Mouse (Mus musculus) brain, embryonic 18.5 days (tissue): ENCODE measurements around the gene Tnpo1.
"Not testable (repeated sequence)": the region's sequence is repeated elsewhere in the genome, so short reads cannot be mapped to it uniquely, and the experiment has no call there.

Experiments used
- DNase-seq: peaks from one replicate; pipeline ENCODE4 v3.0.0-alpha.2; 2012; ENCODE audit warnings: low read depth, low spot score

The Tnpo1 gene

GRCm38 (mm10) chr13:98819094-98819493, 107.1 kb downstream of the Tnpo1 start:
- no peak for DNase-seq

- no peak for DNase-seq
Measured at GRCm38 (mm10) chr13:98818205-98818604, 108.0 kb downstream of the Tnpo1 start.

GRCm38 (mm10) chr13:98817766-98818165, 108.4 kb downstream of the Tnpo1 start:
- DNase-seq, result no peak

GRCm38 (mm10) chr13:98816981-98817660, 109.1 kb downstream of the Tnpo1 start:
- not testable (repeated sequence) for DNase-seq

- no peak for DNase-seq
Measured at GRCm38 (mm10) chr13:98816571-98816970, 109.6 kb downstream of the Tnpo1 start.

- DNase-seq, result peak; percentile 79
Measured at GRCm38 (mm10) chr13:98815147-98815785, 110.9 kb downstream of the Tnpo1 start, which contains the start of gene Fcho2. Fcho2 (minus strand) TSS chr13:98815449.

- no peak for DNase-seq
Measured at GRCm38 (mm10) chr13:98814275-98815040, 111.7 kb downstream of the Tnpo1 start.

GRCm38 (mm10) chr13:98813596-98814274, 112.4 kb downstream of the Tnpo1 start:
- no peak for DNase-seq

GRCm38 (mm10) chr13:98813167-98813566, 113.0 kb downstream of the Tnpo1 start:
- DNase-seq, result no peak

GRCm38 (mm10) chr13:98812285-98812684, 113.9 kb downstream of the Tnpo1 start:
- DNase-seq, result no peak

GRCm38 (mm10) chr13:98810143-98810542, 116.0 kb downstream of the Tnpo1 start:
- DNase-seq, result no peak

- DNase-seq, result no peak
Measured at GRCm38 (mm10) chr13:98809087-98809486, 117.1 kb downstream of the Tnpo1 start.

GRCm38 (mm10) chr13:98804480-98804879, 121.7 kb downstream of the Tnpo1 start:
- no peak for DNase-seq

GRCm38 (mm10) chr13:98803699-98804098, 122.5 kb downstream of the Tnpo1 start:
- no peak for DNase-seq

- DNase-seq, result no peak
Measured at GRCm38 (mm10) chr13:98802957-98803356, 123.2 kb downstream of the Tnpo1 start.

GRCm38 (mm10) chr13:98795511-98795910, 130.7 kb downstream of the Tnpo1 start:
- no peak for DNase-seq

- DNase-seq, result no peak
Measured at GRCm38 (mm10) chr13:98792864-98793263, 133.3 kb downstream of the Tnpo1 start.

- DNase-seq, result no peak
Measured at GRCm38 (mm10) chr13:98791693-98792092, 134.5 kb downstream of the Tnpo1 start.
